Mouse (Mus musculus) 416B (cell line): ENCODE results near the gene Ecm1.
A peak's percentile ranks its signal among the peaks of the same experiment; 100 is the strongest.

Experiments
- DNase-seq: peaks from one replicate; pipeline ENCODE4 v3.0.0; 2011; ENCODE audit warnings: low read depth

Gene Ecm1

GRCm38 (mm10) chr3:95739353-95740104, at the start of gene Ecm1:
Gene Ecm1 (minus strand): TSS chr3:95739569.
- peak; percentile 93 for DNase-seq

- no peak for DNase-seq
These were observed 46.1 kb upstream of the Ecm1 start for GRCm38 (mm10) chr3:95785501-95785900.

- DNase-seq = peak; percentile 44
These were observed 32.6 kb upstream of the Ecm1 start for GRCm38 (mm10) chr3:95771985-95772384.

- DNase-seq = no peak
These were observed 26.2 kb upstream of the Ecm1 start for GRCm38 (mm10) chr3:95765534-95765933.

- no peak for DNase-seq
These were observed 24.4 kb upstream of the Ecm1 start for GRCm38 (mm10) chr3:95763811-95764210.

- no peak for DNase-seq
These were observed 23.6 kb upstream of the Ecm1 start for GRCm38 (mm10) chr3:95762961-95763360.

GRCm38 (mm10) chr3:95761771-95762170, 22.4 kb upstream of the Ecm1 start:
- no peak for DNase-seq

GRCm38 (mm10) chr3:95760656-95761055, 21.3 kb upstream of the Ecm1 start:
- no peak for DNase-seq

- no peak for DNase-seq
These were observed 20.7 kb upstream of the Ecm1 start, which contains the start of gene Tars2 for GRCm38 (mm10) chr3:95760106-95760505. Gene Tars2 (minus strand): TSS chr3:95760206.

- DNase-seq = no peak
These were observed 19.3 kb upstream of the Ecm1 start for GRCm38 (mm10) chr3:95758467-95759218.

- no peak for DNase-seq
These were observed 17.4 kb upstream of the Ecm1 start for GRCm38 (mm10) chr3:95756808-95757207.

- DNase-seq = peak; percentile 97
These were observed 15.2 kb upstream of the Ecm1 start for GRCm38 (mm10) chr3:95754345-95755206.

GRCm38 (mm10) chr3:95752935-95753334, 13.6 kb upstream of the Ecm1 start:
- DNase-seq = no peak

GRCm38 (mm10) chr3:95740406-95740805, 1.0 kb upstream of the Ecm1 start:
- peak; percentile 62 for DNase-seq

- DNase-seq = no peak
These were observed 4.2 kb downstream of the Ecm1 start for GRCm38 (mm10) chr3:95735071-95735670.

GRCm38 (mm10) chr3:95734092-95734702, 5.2 kb downstream of the Ecm1 start:
- DNase-seq = no peak

GRCm38 (mm10) chr3:95732744-95733521, 6.4 kb downstream of the Ecm1 start:
- DNase-seq = peak; percentile 97

GRCm38 (mm10) chr3:95732297-95732696, 7.1 kb downstream of the Ecm1 start:
- DNase-seq = no peak

- peak; percentile 59 for DNase-seq
These were observed 7.6 kb downstream of the Ecm1 start for GRCm38 (mm10) chr3:95731802-95732201.

GRCm38 (mm10) chr3:95730431-95730830, 8.9 kb downstream of the Ecm1 start:
- no peak for DNase-seq

- DNase-seq = no peak
These were observed 10.5 kb downstream of the Ecm1 start for GRCm38 (mm10) chr3:95728906-95729305.
